Mouse (Mus musculus) lung, embryonic 15.5 days (tissue): ENCODE measurements around the gene Calm3. TPM values are rescaled to one million over a fixed set of nuclear protein-coding genes. Genes with fewer than 3 reads are reported as not detected.

Source experiments
- ATAC-seq: fragments of 200-750 bp; cut with Nextera tagmentation; 2 replicates; pipeline ENCODE4 v1.8.0; 2017; ENCODE audit warnings: moderate number of reproducible peaks, borderline replicate concordance; ENCODE audit not compliant: low FRiP score, low TSS enrichment; ENCODE audit errors: extremely low read depth
- H3K27ac ChIP-seq: fragments of 300-500 bp; sonication (generic); 2 replicates; pipeline ENCODE4 v1.5.1; 2015; ENCODE audit warnings: moderate library complexity, mild to moderate bottlenecking, inconsistent platforms
- H3K27me3 ChIP-seq: fragments of 300-500 bp; sonication (generic); 2 replicates; pipeline ENCODE4 v1.6.1; 2015; ENCODE audit warnings: inconsistent platforms
- H3K36me3 ChIP-seq: fragments of 300-500 bp; sonication (generic); 2 replicates; pipeline ENCODE4 v1.6.1; 2015; ENCODE audit warnings: inconsistent platforms
- H3K4me1 ChIP-seq: fragments of 300-500 bp; sonication (generic); 2 replicates; pipeline ENCODE4 v1.6.1; 2015; ENCODE audit warnings: inconsistent platforms
- H3K4me2 ChIP-seq: fragments of 300-500 bp; sonication (generic); 2 replicates; pipeline ENCODE4 v1.6.1; 2015; ENCODE audit warnings: inconsistent platforms, mild to moderate bottlenecking, moderate library complexity
- H3K4me3 ChIP-seq: fragments of 300-500 bp; sonication (generic); 2 replicates; pipeline ENCODE4 v1.5.1; 2015; ENCODE audit warnings: mild to moderate bottlenecking, inconsistent platforms
- H3K9ac ChIP-seq: fragments of 300-500 bp; sonication (generic); 2 replicates; pipeline ENCODE4 v1.6.1; 2015; ENCODE audit warnings: inconsistent platforms
- H3K9me3 ChIP-seq: fragments of 300-500 bp; sonication (generic); 2 replicates; pipeline ENCODE4 v1.6.1; 2016; ENCODE audit warnings: inconsistent platforms
- WGBS: fragments of 180-500 bp; shearing (Covaris S2); methylation state at CpG from one replicate; pipeline ENCODE4 v1.1.7; 2015; 5-methylcytosine and 5-hydroxymethylcytosine counted together
- polyA plus RNA-seq: library from polyadenylated mRNA; unstranded; fragments of >200 nt; fragmentation: Nextera tagmentation; extraction: Ambion mirVana; gene quantifications from 2 replicates; pipeline ENCODE4 v1.2.1, GENCODE M21; 2015

Gene Calm3
- polyA plus RNA-seq, 1 experiment from 2014 or later: 101 TPM

DNA sequence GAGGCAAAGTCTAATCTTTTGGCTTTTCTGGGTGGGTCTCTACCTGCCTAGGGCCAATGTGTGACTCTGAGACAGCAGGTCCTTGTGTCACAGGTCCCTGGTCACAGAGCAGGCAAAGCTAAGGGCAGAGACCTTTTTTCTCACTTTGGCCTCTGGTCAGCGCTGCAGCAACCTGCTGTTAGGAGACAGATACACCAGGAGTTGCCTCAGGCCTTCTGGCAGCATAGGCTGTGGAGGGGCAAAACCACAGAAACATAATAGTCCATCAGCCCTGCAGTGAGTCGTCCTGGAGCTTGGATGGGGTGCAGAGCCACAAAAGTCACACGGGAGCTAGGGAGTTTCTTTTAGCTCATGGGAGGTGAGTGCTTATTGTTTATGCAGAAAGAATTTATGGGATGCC, 5.2 kb downstream of the Calm3 start:
- Histone ChIP-seq H3K27ac (no peak overlapping the region), H3K4me3 (no peak overlapping the region), H3K27me3 (no peaks in the 10 kb centered on the region), H3K9me3 (no peaks in the 10 kb centered on the region), H3K36me3 (peaks cover 61% of the 10 kb centered on the region), H3K4me1 (peaks cover 65% of the 10 kb centered on the region), H3K9ac (no peak overlapping the region), H3K4me2 (no peak overlapping the region)
- WGBS: 69% methylated on average over 3 of the region's 3 CpGs
- ATAC-seq: no peak

GRCm38 (mm10) chr7:16918014-16918413, 5.9 kb downstream of the Calm3 start:
- Histone ChIP-seq H3K9me3 (no peaks in the 10 kb centered on the region), H3K9ac (peak overlapping the region; percentile 24; the same call in 1 of the 2 replicates), H3K27me3 (no peaks in the 10 kb centered on the region), H3K4me2 (no peak overlapping the region), H3K27ac (no peak overlapping the region), H3K4me3 (no peak overlapping the region), H3K36me3 (peaks cover 61% of the 10 kb centered on the region), H3K4me1 (peaks cover 65% of the 10 kb centered on the region)
- 75% methylated on average over 9 of the region's 9 CpGs for WGBS
- no peak for ATAC-seq

DNA sequence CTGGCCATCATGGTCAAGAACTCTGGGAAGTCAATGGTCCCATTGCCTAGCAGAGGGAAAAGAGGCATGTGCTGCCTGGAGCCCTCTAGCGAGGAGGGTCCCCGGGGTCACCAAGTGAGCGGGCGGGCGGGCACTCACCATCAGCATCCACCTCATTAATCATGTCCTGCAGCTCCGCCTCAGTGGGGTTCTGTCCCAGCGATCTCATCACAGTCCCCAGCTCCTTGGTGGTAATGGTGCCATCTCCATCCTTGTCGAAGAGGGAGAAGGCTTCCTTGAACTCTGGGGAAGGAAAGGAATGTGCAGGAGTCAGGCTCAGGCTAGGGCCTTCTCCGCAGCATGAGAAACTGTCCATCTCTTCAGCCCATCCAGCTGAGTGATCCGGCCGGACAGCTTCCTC, 6.5 kb downstream of the Calm3 start:
- H3K9me3 ChIP-seq: no peaks in the 10 kb centered on the region
- H3K27me3 ChIP-seq: no peaks in the 10 kb centered on the region
- no peak overlapping the region for H3K4me2 ChIP-seq
- no peak overlapping the region for H3K4me3 ChIP-seq
- no peak overlapping the region for H3K27ac ChIP-seq
- WGBS: 60% methylated on average over 11 of the region's 11 CpGs
- H3K4me1 ChIP-seq: peaks cover 60% of the 10 kb centered on the region
- no peak for ATAC-seq
- H3K36me3 ChIP-seq: peaks cover 61% of the 10 kb centered on the region
- H3K9ac ChIP-seq: no peak overlapping the region

GRCm38 (mm10) chr7:16916342-16917265, 7.3 kb downstream of the Calm3 start:
- Histone ChIP-seq H3K9ac (no peak overlapping the region), H3K9me3 (no peaks in the 10 kb centered on the region), H3K27me3 (no peaks in the 10 kb centered on the region), H3K4me3 (no peak overlapping the region), H3K4me2 (no peak overlapping the region), H3K4me1 (peaks cover 51% of the 10 kb centered on the region), H3K27ac (no peak overlapping the region), H3K36me3 (peaks cover 61% of the 10 kb centered on the region)
- no peak for ATAC-seq
- WGBS: 51% methylated on average over 29 of the region's 30 CpGs

DNA sequence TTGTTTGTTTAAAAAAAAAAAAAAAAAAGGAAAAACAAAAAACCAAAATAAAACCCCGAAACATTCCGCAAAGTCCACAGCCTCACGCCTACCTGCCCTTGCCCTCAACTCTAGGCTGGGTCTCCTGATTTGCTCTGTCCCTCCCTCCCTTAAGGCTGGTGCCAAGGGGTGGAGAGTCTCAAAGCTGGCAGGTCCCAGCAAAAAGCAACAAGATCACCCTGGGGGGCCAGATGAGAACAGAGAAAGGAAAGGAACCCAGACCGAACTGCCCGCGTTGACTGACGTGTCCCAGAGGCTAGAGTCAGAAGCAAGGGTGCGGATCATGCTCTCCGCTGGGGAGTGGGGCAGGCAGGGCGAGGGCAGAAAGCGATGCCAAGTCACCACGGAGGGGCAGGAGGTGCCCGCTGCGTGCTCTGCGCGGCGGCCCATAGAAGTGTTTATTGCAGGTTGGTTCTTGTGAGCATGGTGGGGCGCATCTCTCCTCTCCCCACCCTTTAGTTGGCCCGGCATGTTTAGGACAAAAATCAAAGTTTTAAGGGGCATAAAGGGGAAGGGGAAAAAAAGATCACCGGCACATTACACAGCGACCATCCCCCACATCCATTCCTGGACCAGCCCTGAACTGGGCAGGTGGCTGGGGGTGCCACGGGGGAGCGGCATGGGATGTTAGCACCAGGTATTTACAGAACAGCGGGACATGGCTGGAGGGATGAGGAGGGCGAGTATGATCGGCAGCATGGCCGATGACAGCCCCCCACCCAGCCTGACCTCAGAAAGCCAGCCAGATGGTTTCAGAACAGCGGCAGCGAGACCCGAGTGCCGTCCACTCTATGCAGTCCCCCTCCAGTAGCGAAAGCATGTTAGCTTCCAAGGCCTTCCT, 8.2 kb downstream of the Calm3 start:
- no peak overlapping the region for H3K4me3 ChIP-seq
- peaks cover 42% of the 10 kb centered on the region for H3K4me1 ChIP-seq
- no peaks in the 10 kb centered on the region for H3K27me3 ChIP-seq
- no peak for ATAC-seq
- H3K36me3 ChIP-seq: peaks cover 57% of the 10 kb centered on the region
- H3K4me2 ChIP-seq: no peak overlapping the region
- H3K9ac ChIP-seq: no peak overlapping the region
- H3K9me3 ChIP-seq: no peaks in the 10 kb centered on the region
- 78% methylated on average over 32 of the region's 32 CpGs for whole genome bisulfite sequencing
- no peak overlapping the region for H3K27ac ChIP-seq

- Histone ChIP-seq H3K4me1 (peaks cover 37% of the 10 kb centered on the region), H3K9me3 (no peaks in the 10 kb centered on the region), H3K27me3 (no peaks in the 10 kb centered on the region), H3K4me2 (no peak overlapping the region), H3K9ac (no peak overlapping the region), H3K27ac (no peak overlapping the region), H3K36me3 (peaks cover 53% of the 10 kb centered on the region), H3K4me3 (no peak overlapping the region)
- WGBS: 81% methylated on average over 18 of the region's 18 CpGs
- ATAC-seq: no peak
Observed at GRCm38 (mm10) chr7:16914453-16915343, 9.2 kb downstream of the Calm3 start.

DNA sequence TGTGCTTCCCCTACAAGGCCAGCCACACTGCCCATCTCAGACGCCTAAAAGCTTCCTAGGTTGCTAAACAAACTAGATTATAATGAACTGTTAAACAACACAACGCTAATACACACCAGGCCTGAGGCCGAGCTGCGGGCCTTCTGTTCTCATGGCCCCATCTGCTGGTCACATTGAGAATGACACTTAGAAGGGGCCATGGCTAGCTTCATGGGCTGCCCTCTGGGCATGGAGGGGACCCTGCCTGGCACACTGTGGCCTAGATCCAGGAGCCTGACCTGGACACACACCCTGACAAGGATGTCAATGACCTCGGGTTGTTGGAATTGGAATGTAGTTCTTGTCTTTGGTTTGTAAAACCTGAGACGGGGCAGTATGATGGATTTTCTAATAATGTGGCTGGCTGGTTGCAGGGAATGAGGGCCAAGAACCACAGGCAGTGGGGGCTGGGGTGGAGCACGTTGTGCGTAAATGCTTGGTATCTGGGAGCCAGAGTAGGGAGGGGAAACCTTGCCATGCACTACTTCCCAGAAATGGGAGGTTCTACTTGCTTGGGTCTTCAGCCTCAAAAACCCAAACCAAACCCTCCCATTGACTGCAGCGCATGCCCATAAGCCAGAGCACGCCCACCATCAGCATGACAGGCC, 10.0 kb downstream of the Calm3 start:
- WGBS: 30% methylated on average over 10 of the region's 10 CpGs
- H3K27me3 ChIP-seq: no peaks in the 10 kb centered on the region
- H3K4me3 ChIP-seq: no peak overlapping the region
- no peaks in the 10 kb centered on the region for H3K9me3 ChIP-seq
- no peak overlapping the region for H3K9ac ChIP-seq
- peaks cover 34% of the 10 kb centered on the region for H3K4me1 ChIP-seq
- no peak overlapping the region for H3K27ac ChIP-seq
- H3K36me3 ChIP-seq: peaks cover 48% of the 10 kb centered on the region
- ATAC-seq: peak; percentile 43; the same call in 1 of the 2 replicates
- no peak overlapping the region for H3K4me2 ChIP-seq

DNA sequence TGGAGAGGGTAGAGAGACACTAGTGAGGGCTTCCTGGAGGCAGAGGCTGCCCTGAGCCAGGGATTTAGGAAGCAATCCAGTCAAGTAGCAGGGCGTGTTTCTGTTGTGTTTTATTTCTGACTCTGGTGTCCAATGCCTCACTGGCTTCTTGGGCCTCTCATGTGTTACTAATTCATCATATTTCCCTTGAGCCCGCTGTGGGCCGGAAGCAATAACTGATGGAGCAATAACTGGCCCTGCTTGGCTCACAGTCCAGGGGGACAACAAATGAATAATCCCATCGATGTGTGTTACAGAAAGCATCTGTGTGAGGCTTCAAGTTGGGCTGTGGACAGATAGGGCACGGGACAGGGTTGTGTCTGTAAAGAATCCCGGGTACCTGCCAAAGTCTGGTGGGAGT, 11.6 kb downstream of the Calm3 start:
- Histone ChIP-seq H3K4me3 (no peak overlapping the region), H3K9ac (no peak overlapping the region), H3K36me3 (peaks cover 32% of the 10 kb centered on the region), H3K9me3 (no peaks in the 10 kb centered on the region), H3K27ac (no peak overlapping the region), H3K4me2 (no peak overlapping the region), H3K27me3 (no peaks in the 10 kb centered on the region; the same call in 1 of the 2 replicates), H3K4me1 (peaks cover 27% of the 10 kb centered on the region)
- WGBS: 60% methylated on average over 6 of the region's 6 CpGs
- no peak for ATAC-seq

DNA sequence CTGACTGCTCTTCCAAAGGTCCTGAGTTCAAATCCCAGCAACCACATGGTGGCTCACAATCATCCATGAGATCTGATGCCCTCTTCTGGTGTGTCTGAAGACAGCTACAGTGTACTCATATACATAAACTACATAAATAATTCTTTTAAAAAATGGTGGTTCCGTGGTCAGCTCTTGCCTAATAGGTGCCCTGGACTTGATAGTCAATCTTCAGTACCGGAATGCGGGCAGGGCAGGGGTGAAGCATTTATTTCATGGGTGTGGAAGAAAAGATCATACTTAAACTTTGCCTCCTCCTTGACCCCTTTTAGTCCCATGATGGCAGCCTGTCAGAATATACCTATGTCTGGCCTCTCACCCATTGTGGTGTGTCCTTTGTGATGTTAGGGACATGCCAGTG, 12.0 kb downstream of the Calm3 start:
- H3K27ac ChIP-seq: no peak overlapping the region
- H3K36me3 ChIP-seq: peaks cover 28% of the 10 kb centered on the region
- 85% methylated on average over 3 of the region's 3 CpGs for WGBS
- no peak overlapping the region for H3K4me3 ChIP-seq
- H3K4me1 ChIP-seq: peaks cover 28% of the 10 kb centered on the region
- no peaks in the 10 kb centered on the region for H3K9me3 ChIP-seq
- H3K27me3 ChIP-seq: no peaks in the 10 kb centered on the region; the same call in 1 of the 2 replicates
- H3K9ac ChIP-seq: no peak overlapping the region
- ATAC-seq: no peak
- H3K4me2 ChIP-seq: no peak overlapping the region

DNA sequence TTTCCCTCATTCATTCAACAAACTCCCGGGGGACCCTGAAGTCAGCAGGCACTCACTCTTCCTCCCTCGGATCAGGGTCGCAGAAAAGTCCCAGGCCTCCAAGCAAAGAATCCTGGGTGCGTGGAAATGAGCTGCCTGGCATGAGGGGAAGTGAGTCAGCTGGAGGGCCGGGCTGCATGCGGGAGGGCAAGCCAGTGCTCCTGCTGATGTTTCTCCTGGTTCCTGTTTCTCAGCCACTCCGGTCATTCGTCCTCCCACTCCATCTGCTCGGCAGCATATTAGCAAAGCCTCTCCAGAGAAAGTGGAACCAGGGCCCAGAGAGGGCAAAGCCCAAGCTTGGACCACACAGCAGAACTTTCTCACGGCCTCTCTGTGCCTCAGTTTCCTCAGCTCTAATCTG, 14.0 kb downstream of the Calm3 start:
- no peak overlapping the region for H3K4me2 ChIP-seq
- no peak overlapping the region for H3K9ac ChIP-seq
- no peak for ATAC-seq
- H3K27ac ChIP-seq: no peak overlapping the region
- no peaks in the 10 kb centered on the region; the same call in 1 of the 2 replicates for H3K27me3 ChIP-seq
- H3K36me3 ChIP-seq: peaks cover 10% of the 10 kb centered on the region
- peaks cover 29% of the 10 kb centered on the region for H3K4me1 ChIP-seq
- H3K9me3 ChIP-seq: no peaks in the 10 kb centered on the region
- no peak overlapping the region for H3K4me3 ChIP-seq
- WGBS: 38% methylated on average over 10 of the region's 10 CpGs

DNA sequence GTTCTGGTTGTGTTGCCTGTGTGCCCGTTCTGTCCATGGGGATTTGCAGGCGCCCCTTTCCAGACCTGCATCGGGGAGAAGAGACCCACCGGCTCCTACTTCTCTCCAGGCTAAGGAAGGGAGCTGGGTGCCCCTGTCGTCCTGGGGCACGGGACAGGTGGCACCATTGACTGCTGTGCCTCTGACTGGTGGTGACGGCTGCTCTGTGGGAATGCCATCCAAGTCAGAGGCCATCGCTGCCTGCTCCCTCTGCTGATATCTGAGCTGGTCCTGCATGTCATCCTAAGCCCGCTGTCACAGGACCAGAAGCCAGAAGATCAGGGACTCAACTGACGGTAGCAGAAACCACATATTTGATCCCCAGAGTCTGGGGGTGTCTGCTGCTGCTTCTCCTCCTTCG, 15.1 kb downstream of the Calm3 start:
- ATAC-seq: no peak
- Histone ChIP-seq H3K4me2 (peak overlapping the region; percentile 31; the same call in 1 of the 2 replicates), H3K9ac (no peak overlapping the region), H3K36me3 (no peaks in the 10 kb centered on the region), H3K4me3 (no peak overlapping the region), H3K9me3 (no peaks in the 10 kb centered on the region), H3K4me1 (peaks cover 29% of the 10 kb centered on the region), H3K27ac (0 out of 2 replicates have a peak overlapping the region, but pooled peaks have one; percentile 20), H3K27me3 (no peaks in the 10 kb centered on the region; the same call in 1 of the 2 replicates)
- WGBS: 50% methylated on average over 11 of the region's 11 CpGs
